In the genomic region with DNA sequence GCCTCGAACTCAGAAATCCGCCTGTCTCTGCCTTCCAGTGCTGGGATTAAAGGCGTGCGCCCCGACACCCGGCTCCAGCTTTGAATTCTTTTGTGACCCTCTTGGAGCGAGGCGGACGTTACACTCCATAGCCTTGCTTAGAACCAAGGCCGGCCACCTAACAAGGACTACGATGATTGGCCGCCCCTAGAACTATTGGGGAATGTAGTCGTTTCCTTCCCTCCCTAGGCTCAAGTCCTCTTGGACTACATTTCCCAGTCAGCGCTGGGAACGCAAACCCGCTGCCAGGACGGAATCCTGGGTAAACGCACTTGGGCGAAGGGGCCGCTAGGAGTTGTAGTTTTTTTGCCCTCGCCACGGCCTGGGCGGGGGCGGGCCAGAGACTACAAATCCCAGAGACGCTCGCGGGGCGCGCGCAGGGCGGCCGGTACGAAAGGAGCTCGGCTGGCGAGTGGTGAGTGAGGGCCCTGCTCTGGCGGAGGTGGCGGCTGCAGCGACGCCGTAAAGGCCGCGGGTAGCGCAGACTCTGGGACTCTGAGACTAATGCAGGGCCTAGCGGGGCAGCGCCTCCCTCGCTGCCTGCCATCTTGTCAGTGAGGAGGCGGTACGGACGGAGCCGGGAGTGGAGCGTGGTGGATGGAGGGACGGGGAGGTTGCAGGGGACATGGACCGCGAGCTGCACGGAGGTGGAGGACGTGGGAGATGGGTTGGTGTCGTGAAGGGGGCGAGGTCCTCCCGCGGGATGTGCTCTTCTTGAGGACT, we compare ENCODE assay signal across 8 mouse cellular contexts. TPM values are rescaled to one million over a fixed set of nuclear protein-coding genes. Genes with fewer than 3 reads are reported as not detected.
DNase-seq lines count a peak whose midpoint lies in the region; ATAC-seq lines count a peak whose summit lies in the region.

TSS of gene 9430015G10Rik (plus strand) at position 413 of the 762 bp plus-strand sequence.

- DNase-seq in Muller cell, postnatal 12 days (ENCODE audit: inconsistent ontology term) = peak; percentile 100
- peak; percentile 99 for DNase-seq in cerebellum, adult 9-11 months
- DNase-seq in frontal cortex, adult 2 months (ENCODE audit: extremely low spot score in 1 of 2, low spot score in 1 of 2) = peak; percentile 97 to 99
- peak; percentile 98 for DNase-seq in hindbrain, embryonic 11.5 days (ENCODE audit: low spot score)
- peak; percentile 97 to 99 for DNase-seq in layer of hippocampus, postnatal 10 days (ENCODE audit: low spot score in 2 of 2)
- peak; percentile 99 for DNase-seq in lung, postnatal 10 days
- DNase-seq in ovary, postnatal 36 days (ENCODE audit: low spot score) = peak; percentile 97
- DNase-seq in thymus, postnatal 25 days = peak; percentile 98

- H3K4me1 ChIP-seq in hindbrain, embryonic 11.5 days (replicated peaks; ENCODE audit: control insufficient read depth, insufficient read depth, low read length) = no peaks in the 10 kb centered on the region

- under 1% methylated on average over 56 of the region's 60 CpGs for WGBS in hindbrain, embryonic 11.5 days

- H3K27me3 ChIP-seq in hindbrain, embryonic 11.5 days (ENCODE audit: control insufficient read depth, insufficient read depth, low read length) = no peaks in the 10 kb centered on the region

- no peaks in the 10 kb centered on the region for H3K36me3 ChIP-seq in hindbrain, embryonic 11.5 days (ENCODE audit: control insufficient read depth, insufficient read depth, low read length)

- H3K9me3 ChIP-seq in hindbrain, embryonic 11.5 days (ENCODE audit: control insufficient read depth, low read length) = no peaks in the 10 kb centered on the region

- peak; percentile 99 for ATAC-seq in hindbrain, embryonic 11.5 days (ENCODE audit: low FRiP score)

- H3K4me3 ChIP-seq in hindbrain, embryonic 11.5 days (ENCODE audit: low read depth, low read length) = peak within 1 kb of the TSS; percentile 81

- H3K27ac ChIP-seq in hindbrain, embryonic 11.5 days (ENCODE audit: low read depth, low read length) = peak within 1 kb of the TSS; percentile 89

- peak within 1 kb of the TSS; percentile 43 for H3K4me2 ChIP-seq in hindbrain, embryonic 11.5 days (replicated peaks; ENCODE audit: low read depth, low read length)

- H3K9ac ChIP-seq in hindbrain, embryonic 11.5 days (ENCODE audit: low read depth, low read length) = peak within 1 kb of the TSS; percentile 80

RNA-seq across cellular contexts. Expression of gene 9430015G10Rik, which starts in this region (rescaled TPM):
- 34.8 and 38.7 TPM in 2 replicates for polyA plus RNA-seq in frontal cortex, adult 2 months (2012; rRNA removed)
- 44.0 and 44.4 TPM in 2 replicates for polyA plus RNA-seq in hindbrain, embryonic 11.5 days (2014; fragmentation: Nextera tagmentation; extraction: Ambion mirVana)
- total RNA-seq in layer of hippocampus, postnatal 10 days (2021) = 10 to 100 TPM; 22.6 to 28.9 TPM

Comparison
In these comparisons a context has a peak if more than half of its experiments do, and no peak if none do; other contexts are left out.
1. Peak in every context shown above with its lines: DNase-seq, ATAC-seq, H3K4me3 ChIP-seq and H3K27ac ChIP-seq.